Mouse (Mus musculus) embryo, embryonic 10 days (tissue): Measurements from ENCODE around the gene Foxi1.

ENCODE experiments used
- DNase-seq: peaks from one replicate; pipeline ENCODE4 v3.0.0-alpha.2; 2015; ENCODE audit warnings: low spot score

The Foxi1 gene

DNA sequence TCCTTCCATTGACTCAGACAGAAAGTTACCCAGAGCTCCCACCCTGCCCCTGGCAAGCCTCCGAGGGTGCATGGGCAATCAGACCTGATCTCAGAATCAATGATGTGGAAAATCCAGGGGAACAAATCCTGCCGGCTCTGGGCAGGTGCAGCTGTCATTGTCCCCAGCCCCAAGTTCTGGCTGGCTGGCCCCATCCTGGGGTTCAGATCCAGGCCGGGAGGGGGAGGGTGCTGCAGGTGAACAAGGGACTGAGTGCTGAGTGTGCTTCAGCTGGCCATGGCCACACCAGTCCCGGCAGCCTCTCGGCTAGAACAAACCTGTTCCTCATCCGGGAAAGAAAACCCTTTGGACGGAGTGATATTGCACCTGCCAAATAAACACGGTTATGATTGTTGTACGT, 49.0 kb downstream of the Foxi1 start:
- DNase-seq = no peak

DNA sequence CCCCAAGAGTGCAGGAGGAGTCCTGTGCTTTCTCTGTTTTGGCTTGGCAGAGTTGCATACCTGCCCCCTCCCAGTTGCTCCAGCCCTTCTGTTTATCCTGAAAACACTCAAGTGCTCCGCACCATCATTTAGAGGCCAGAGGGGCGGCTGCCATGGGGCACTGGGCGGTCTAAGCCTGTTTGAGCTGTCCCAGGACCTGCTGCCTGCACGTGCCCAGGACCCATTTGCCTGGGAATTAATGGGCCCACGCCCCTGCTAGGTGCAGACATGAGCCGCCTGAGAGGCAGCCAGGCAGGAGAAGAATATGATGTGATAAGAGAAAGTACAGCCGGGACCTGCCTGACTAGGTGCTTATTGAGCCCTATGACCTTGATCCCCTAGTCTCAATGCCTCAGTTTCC, 52.7 kb downstream of the Foxi1 start:
- DNase-seq = no peak
